Mouse (Mus musculus) G1E (cell line): ENCODE measurements at regions not wholly inside any gene's neighbourhood (a gene's known extent, or its start where the extent isn't known, plus 50 kb on each side); places are given as distances from the start of the nearest gene placed in this dataset.

ENCODE experiments used
- CTCF ChIP-seq: IDR thresholded peaks from 2 replicates; pipeline ENCODE4 v1.5.1; 2012; ENCODE audit warnings: low read depth, low read length, inconsistent platforms, mixed read lengths
- GATA2 ChIP-seq: IDR thresholded peaks from 2 replicates; pipeline ENCODE4 v1.6.1; 2012; ENCODE audit warnings: low read depth, low read length, inconsistent platforms, borderline replicate concordance

GRCm38 (mm10) chr9:115487175-115487760 is 177.0 kb upstream of the Stt3b start:
- TF ChIP-seq CTCF (no peak), GATA2 (no peak)
